Mouse (Mus musculus): Measurements from ENCODE around the gene Fam43b. TPM values are rescaled to one million over a fixed set of nuclear protein-coding genes. Genes with fewer than 3 reads are reported as not detected.
A peak's percentile ranks its signal among the peaks of the same experiment; 100 is the strongest.

Gene Fam43b
- polyA plus RNA-seq, 1 experiment from 2014 or later = not detected

DNA sequence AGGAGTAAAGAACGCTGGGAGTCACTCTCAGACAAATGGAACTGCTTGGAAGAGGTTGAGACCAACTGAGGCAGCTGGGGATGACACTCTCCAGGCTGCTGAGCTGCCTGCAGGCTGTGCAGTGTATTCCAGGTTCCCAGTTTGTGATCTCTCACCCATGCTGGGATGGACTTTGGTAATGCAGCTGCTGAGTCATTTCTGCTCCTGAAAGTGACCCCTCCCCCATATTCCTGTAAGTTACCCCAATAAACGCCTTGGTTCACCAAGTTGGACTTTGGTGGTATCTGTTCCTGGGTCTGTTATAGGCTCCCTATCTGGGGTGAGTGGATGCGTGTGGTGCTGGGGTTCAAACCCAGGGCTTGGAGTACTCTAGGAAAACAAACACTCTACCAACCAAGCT, 38.2 kb downstream of the Fam43b start:
- Histone ChIP-seq H3K4me2 (ENCODE audit: low read length) (no peak overlapping the region), H3K4me1 (ENCODE audit: control insufficient read depth in 2 of 2, insufficient read depth in 2 of 2, low read length in 2 of 2) (peaks cover 0 to 4% of the 10 kb centered on the region in 2 experiments; a peak in 2 of 4 replicates), H3K27ac (replicated peaks in 1 of 2; ENCODE audit: control insufficient read depth in 1 of 2, insufficient read depth in 1 of 2, low read depth in 2 of 2, low read length in 2 of 2) (no peak overlapping the region), H3K9ac (ENCODE audit: low read length) (no peak overlapping the region), H3K27me3 (ENCODE audit: control insufficient read depth, insufficient read depth, low read length) (no peaks in the 10 kb centered on the region; the same call in 1 of the 2 replicates), H3K36me3 (ENCODE audit: control insufficient read depth, insufficient read depth, low read length) (no peaks in the 10 kb centered on the region), H3K4me3 (ENCODE audit: control insufficient read depth in 1 of 2, insufficient read depth in 1 of 2, low read depth in 1 of 2, low read length in 2 of 2) (no peak overlapping the region), H3K9me3 (ENCODE audit: control insufficient read depth, low read length) (no peaks in the 10 kb centered on the region)
- 77% methylated on average over 3 of the region's 3 CpGs for WGBS
- no peak for ATAC-seq (ENCODE audit: insufficient number of reproducible peaks, insufficient read depth, low FRiP score, low read depth)

- H3K27ac ChIP-seq (replicated peaks in 1 of 2; ENCODE audit: control insufficient read depth in 1 of 2, insufficient read depth in 1 of 2, low read depth in 2 of 2, low read length in 2 of 2) = no peak overlapping the region
Measured at GRCm38 (mm10) chr4:138356551-138356950, 39.8 kb downstream of the Fam43b start.

GRCm38 (mm10) chr4:138356141-138356540, 40.2 kb downstream of the Fam43b start:
- 77% methylated on average over 8 of the region's 8 CpGs for WGBS
- Histone ChIP-seq H3K36me3 (ENCODE audit: control insufficient read depth, insufficient read depth, low read length) (no peaks in the 10 kb centered on the region), H3K27ac (replicated peaks in 1 of 2; ENCODE audit: control insufficient read depth in 1 of 2, insufficient read depth in 1 of 2, low read depth in 2 of 2, low read length in 2 of 2) (no peak overlapping the region), H3K4me1 (ENCODE audit: control insufficient read depth in 2 of 2, insufficient read depth in 2 of 2, low read length in 2 of 2) (peaks cover 0 to 4% of the 10 kb centered on the region in 2 experiments; a peak in 2 of 4 replicates), H3K27me3 (ENCODE audit: control insufficient read depth, insufficient read depth, low read length) (no peaks in the 10 kb centered on the region), H3K9me3 (ENCODE audit: control insufficient read depth, low read length) (no peaks in the 10 kb centered on the region), H3K9ac (ENCODE audit: low read length) (no peak overlapping the region), H3K4me3 (ENCODE audit: control insufficient read depth in 1 of 2, insufficient read depth in 1 of 2, low read depth in 1 of 2, low read length in 2 of 2) (no peak overlapping the region), H3K4me2 (ENCODE audit: low read length) (no peak overlapping the region)
- ATAC-seq (ENCODE audit: insufficient number of reproducible peaks, insufficient read depth, low FRiP score, low read depth) = no peak

More at GRCm38 (mm10) chr4:138356551-138356950, 39.8 kb downstream of the Fam43b start:
- H3K4me1 ChIP-seq (ENCODE audit: control insufficient read depth in 2 of 2, insufficient read depth in 2 of 2, low read length in 2 of 2) = peaks cover 0 to 4% of the 10 kb centered on the region in 2 experiments; a peak in 2 of 4 replicates
- H3K36me3 ChIP-seq (ENCODE audit: control insufficient read depth, insufficient read depth, low read length) = no peaks in the 10 kb centered on the region
- no peak overlapping the region for H3K4me2 ChIP-seq (ENCODE audit: low read length)
- ATAC-seq (ENCODE audit: insufficient number of reproducible peaks, insufficient read depth, low FRiP score, low read depth) = no peak
- 86% methylated on average over 12 of the region's 12 CpGs for WGBS
- no peaks in the 10 kb centered on the region for H3K9me3 ChIP-seq (ENCODE audit: control insufficient read depth, low read length)
- no peak overlapping the region for H3K4me3 ChIP-seq (ENCODE audit: control insufficient read depth in 1 of 2, insufficient read depth in 1 of 2, low read depth in 1 of 2, low read length in 2 of 2)
- H3K27me3 ChIP-seq (ENCODE audit: control insufficient read depth, insufficient read depth, low read length) = no peaks in the 10 kb centered on the region
- H3K9ac ChIP-seq (ENCODE audit: low read length) = no peak overlapping the region

DNA sequence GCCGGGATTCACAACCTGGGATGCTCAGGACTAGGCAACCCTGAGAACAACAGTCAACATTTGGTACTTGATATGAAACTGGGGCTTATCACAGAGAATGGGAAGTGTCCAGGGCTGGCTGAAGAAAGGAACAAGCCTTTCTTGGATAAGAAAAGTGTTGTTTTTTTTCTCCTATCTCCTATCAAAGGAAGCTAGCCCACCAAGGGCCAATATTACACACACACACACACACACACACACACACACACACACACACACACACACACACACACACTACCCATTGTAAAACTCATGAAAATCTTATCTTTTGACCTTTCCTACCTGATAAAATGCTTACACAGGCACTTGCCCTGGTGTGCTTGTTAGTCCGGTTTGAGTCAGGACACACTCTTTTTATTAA, 40.8 kb downstream of the Fam43b start:
- Histone ChIP-seq H3K9ac (ENCODE audit: low read length) (no peak overlapping the region), H3K9me3 (ENCODE audit: control insufficient read depth, low read length) (no peaks in the 10 kb centered on the region), H3K4me2 (ENCODE audit: low read length) (no peak overlapping the region), H3K36me3 (ENCODE audit: control insufficient read depth, insufficient read depth, low read length) (no peaks in the 10 kb centered on the region), H3K27me3 (ENCODE audit: control insufficient read depth, insufficient read depth, low read length) (no peaks in the 10 kb centered on the region), H3K27ac (replicated peaks in 1 of 2; ENCODE audit: control insufficient read depth in 1 of 2, insufficient read depth in 1 of 2, low read depth in 2 of 2, low read length in 2 of 2) (no peak overlapping the region), H3K4me3 (ENCODE audit: control insufficient read depth in 1 of 2, insufficient read depth in 1 of 2, low read depth in 1 of 2, low read length in 2 of 2) (no peak overlapping the region), H3K4me1 (ENCODE audit: control insufficient read depth in 2 of 2, insufficient read depth in 2 of 2, low read length in 2 of 2) (peaks cover 0 to 4% of the 10 kb centered on the region in 2 experiments; a peak in 2 of 4 replicates)
- no peak for ATAC-seq (ENCODE audit: insufficient number of reproducible peaks, insufficient read depth, low FRiP score, low read depth)
- 53% methylated on average over 2 of the region's 2 CpGs for WGBS

DNA sequence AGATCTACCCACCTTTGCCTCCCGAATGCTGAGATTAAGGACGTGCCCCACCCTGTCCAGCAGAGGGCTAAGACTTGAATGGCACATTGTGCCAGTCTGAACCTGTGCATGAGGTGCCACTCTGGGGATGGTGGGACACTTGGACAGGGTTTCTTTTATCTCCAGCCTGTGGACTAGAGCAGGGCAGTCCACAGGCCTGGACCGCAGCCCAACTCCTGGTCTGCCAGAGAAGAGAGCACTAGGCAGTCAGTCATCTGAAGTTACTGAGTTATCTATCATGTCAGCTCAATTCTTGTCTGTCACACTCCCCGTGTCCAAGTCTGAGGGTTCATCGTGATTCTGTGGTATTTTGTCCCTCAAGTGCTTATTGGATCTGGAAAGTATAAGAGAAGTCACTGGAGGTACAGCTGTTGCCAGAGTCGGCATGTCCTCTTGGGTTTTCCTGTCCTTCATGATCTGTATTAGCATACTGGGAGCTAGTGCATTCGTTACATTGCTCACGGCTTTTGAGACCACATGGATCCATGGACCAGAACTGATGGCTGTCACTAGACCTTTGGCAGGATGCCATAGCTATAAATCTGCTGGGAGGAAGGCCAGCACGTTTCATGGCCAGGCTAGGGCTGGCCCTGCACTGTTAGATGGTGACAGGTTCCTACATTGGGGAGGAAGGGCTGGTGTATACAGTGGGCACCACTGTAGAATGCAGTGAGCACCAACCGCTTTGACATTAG, 42.7 kb downstream of the Fam43b start:
- peaks cover 0 to 4% of the 10 kb centered on the region in 2 experiments; a peak in 2 of 4 replicates for H3K4me1 ChIP-seq (ENCODE audit: control insufficient read depth in 2 of 2, insufficient read depth in 2 of 2, low read length in 2 of 2)
- no peaks in the 10 kb centered on the region for H3K36me3 ChIP-seq (ENCODE audit: control insufficient read depth, insufficient read depth, low read length)
- H3K27me3 ChIP-seq (ENCODE audit: control insufficient read depth, insufficient read depth, low read length) = no peaks in the 10 kb centered on the region
- H3K9me3 ChIP-seq (ENCODE audit: control insufficient read depth, low read length) = no peaks in the 10 kb centered on the region
- ATAC-seq (ENCODE audit: insufficient number of reproducible peaks, insufficient read depth, low FRiP score, low read depth) = peak; percentile 26; the same call in 1 of the 2 replicates
- no peak overlapping the region for H3K4me2 ChIP-seq (ENCODE audit: low read length)
- H3K9ac ChIP-seq (ENCODE audit: low read length) = no peak overlapping the region
- WGBS = 60% methylated on average over 10 of the region's 10 CpGs
- no peak overlapping the region for H3K27ac ChIP-seq (replicated peaks in 1 of 2; ENCODE audit: control insufficient read depth in 1 of 2, insufficient read depth in 1 of 2, low read depth in 2 of 2, low read length in 2 of 2)
- no peak overlapping the region for H3K4me3 ChIP-seq (ENCODE audit: control insufficient read depth in 1 of 2, insufficient read depth in 1 of 2, low read depth in 1 of 2, low read length in 2 of 2)

GRCm38 (mm10) chr4:138352692-138353091, 43.6 kb downstream of the Fam43b start:
- Histone ChIP-seq H3K36me3 (ENCODE audit: control insufficient read depth, insufficient read depth, low read length) (no peaks in the 10 kb centered on the region), H3K4me3 (ENCODE audit: control insufficient read depth in 1 of 2, insufficient read depth in 1 of 2, low read depth in 1 of 2, low read length in 2 of 2) (no peak overlapping the region), H3K4me1 (ENCODE audit: control insufficient read depth in 2 of 2, insufficient read depth in 2 of 2, low read length in 2 of 2) (peaks cover 0 to 4% of the 10 kb centered on the region in 2 experiments; a peak in 2 of 4 replicates), H3K9ac (ENCODE audit: low read length) (no peak overlapping the region), H3K4me2 (ENCODE audit: low read length) (no peak overlapping the region), H3K27me3 (ENCODE audit: control insufficient read depth, insufficient read depth, low read length) (no peaks in the 10 kb centered on the region), H3K27ac (replicated peaks in 1 of 2; ENCODE audit: control insufficient read depth in 1 of 2, insufficient read depth in 1 of 2, low read depth in 2 of 2, low read length in 2 of 2) (no peak overlapping the region), H3K9me3 (ENCODE audit: control insufficient read depth, low read length) (no peaks in the 10 kb centered on the region)
- no peak for ATAC-seq (ENCODE audit: insufficient number of reproducible peaks, insufficient read depth, low FRiP score, low read depth)
- 86% methylated on average over 6 of the region's 6 CpGs for WGBS

GRCm38 (mm10) chr4:138351821-138352220, 44.5 kb downstream of the Fam43b start:
- no peak overlapping the region for H3K9ac ChIP-seq (ENCODE audit: low read length)
- no peak overlapping the region for H3K4me3 ChIP-seq (ENCODE audit: control insufficient read depth in 1 of 2, insufficient read depth in 1 of 2, low read depth in 1 of 2, low read length in 2 of 2)
- no peak for ATAC-seq (ENCODE audit: insufficient number of reproducible peaks, insufficient read depth, low FRiP score, low read depth)
- H3K4me1 ChIP-seq (ENCODE audit: control insufficient read depth in 2 of 2, insufficient read depth in 2 of 2, low read length in 2 of 2) = peaks cover 0 to 4% of the 10 kb centered on the region in 2 experiments; a peak in 2 of 4 replicates
- 79% methylated on average over 5 of the region's 5 CpGs for WGBS
- H3K27ac ChIP-seq (replicated peaks in 1 of 2; ENCODE audit: control insufficient read depth in 1 of 2, insufficient read depth in 1 of 2, low read depth in 2 of 2, low read length in 2 of 2) = no peak overlapping the region
- no peaks in the 10 kb centered on the region for H3K27me3 ChIP-seq (ENCODE audit: control insufficient read depth, insufficient read depth, low read length)
- H3K9me3 ChIP-seq (ENCODE audit: control insufficient read depth, low read length) = no peaks in the 10 kb centered on the region
- H3K4me2 ChIP-seq (ENCODE audit: low read length) = no peak overlapping the region
- H3K36me3 ChIP-seq (ENCODE audit: control insufficient read depth, insufficient read depth, low read length) = no peaks in the 10 kb centered on the region

All from heart, embryonic 14.5 days (tissue).